Mouse (Mus musculus): ENCODE data around the gene A530084C06Rik. TPM values are rescaled to one million over a fixed set of nuclear protein-coding genes. Genes with fewer than 3 reads are reported as not detected.

A530084C06Rik gene
- polyA plus RNA-seq (2015; fragmentation: Nextera tagmentation; extraction: Ambion mirVana), result not detected in 2 replicates

- Histone ChIP-seq H3K4me1 (peaks cover 30% of the 10 kb centered on the region), H3K27ac (replicated peaks) (peak within 1 kb of the TSS; percentile 20; the same call in 1 of the 2 replicates), H3K36me3 (no peaks in the 10 kb centered on the region), H3K9me3 (replicated peaks) (no peaks in the 10 kb centered on the region), H3K4me3 (replicated peaks) (peak within 1 kb of the TSS; percentile 49), H3K9ac (replicated peaks) (peak within 1 kb of the TSS; percentile 40), H3K27me3 (replicated peaks) (peaks cover 95% of the 10 kb centered on the region), H3K4me2 (peak within 1 kb of the TSS; percentile 99)
- under 1% methylated on average over 84 of the region's 88 CpGs for WGBS
- peak; percentile 66 for ATAC-seq (ENCODE audit: low FRiP score)
Observed at GRCm38 (mm10) chr13:31558521-31559418, at the start of gene A530084C06Rik. A530084C06Rik (minus strand) TSS chr13:31559333.

GRCm38 (mm10) chr13:31603964-31604363 is 44.8 kb upstream of the A530084C06Rik start:
- Histone ChIP-seq H3K27me3 (replicated peaks) (no peaks in the 10 kb centered on the region; the same call in 1 of the 2 replicates), H3K4me3 (replicated peaks) (no peak overlapping the region), H3K9me3 (replicated peaks) (no peaks in the 10 kb centered on the region), H3K4me1 (no peaks in the 10 kb centered on the region), H3K27ac (replicated peaks) (no peak overlapping the region), H3K9ac (replicated peaks) (no peak overlapping the region), H3K36me3 (no peaks in the 10 kb centered on the region), H3K4me2 (no peak overlapping the region)
- ATAC-seq (ENCODE audit: low FRiP score), result no peak
- 59% methylated on average over 6 of the region's 6 CpGs for WGBS

GRCm38 (mm10) chr13:31599576-31599975 is 40.4 kb upstream of the A530084C06Rik start:
- Histone ChIP-seq H3K36me3 (no peaks in the 10 kb centered on the region), H3K4me3 (replicated peaks) (no peak overlapping the region), H3K4me2 (no peak overlapping the region), H3K9me3 (replicated peaks) (no peaks in the 10 kb centered on the region), H3K4me1 (no peaks in the 10 kb centered on the region), H3K27ac (replicated peaks) (no peak overlapping the region), H3K27me3 (replicated peaks) (no peaks in the 10 kb centered on the region), H3K9ac (replicated peaks) (no peak overlapping the region)
- ATAC-seq (ENCODE audit: low FRiP score), result no peak
- 93% methylated on average over 5 of the region's 5 CpGs for WGBS

GRCm38 (mm10) chr13:31587341-31587740 is 28.2 kb upstream of the A530084C06Rik start:
- Histone ChIP-seq H3K27ac (replicated peaks) (no peak overlapping the region), H3K4me2 (no peak overlapping the region), H3K36me3 (no peaks in the 10 kb centered on the region), H3K9ac (replicated peaks) (no peak overlapping the region), H3K9me3 (replicated peaks) (no peaks in the 10 kb centered on the region), H3K4me1 (no peaks in the 10 kb centered on the region), H3K4me3 (replicated peaks) (no peak overlapping the region), H3K27me3 (replicated peaks) (no peaks in the 10 kb centered on the region)
- 83% methylated on average over 5 of the region's 5 CpGs for WGBS
- no peak for ATAC-seq (ENCODE audit: low FRiP score)

- no peak overlapping the region for H3K4me2 ChIP-seq
- no peak for ATAC-seq (ENCODE audit: low FRiP score)
- H3K36me3 ChIP-seq, result no peaks in the 10 kb centered on the region
- H3K9me3 ChIP-seq (replicated peaks), result no peaks in the 10 kb centered on the region
- 78% methylated on average over 9 of the region's 9 CpGs for WGBS
- no peak overlapping the region for H3K4me3 ChIP-seq (replicated peaks)
- H3K27ac ChIP-seq (replicated peaks), result no peak overlapping the region
- H3K27me3 ChIP-seq (replicated peaks), result no peaks in the 10 kb centered on the region
- H3K4me1 ChIP-seq, result peaks cover 4% of the 10 kb centered on the region; the same call in 1 of the 2 replicates
- H3K9ac ChIP-seq (replicated peaks), result no peak overlapping the region
Observed at GRCm38 (mm10) chr13:31579866-31580265, 20.7 kb upstream of the A530084C06Rik start.

GRCm38 (mm10) chr13:31578389-31578788 is 19.3 kb upstream of the A530084C06Rik start:
- no peaks in the 10 kb centered on the region; the same call in 1 of the 2 replicates for H3K27me3 ChIP-seq (replicated peaks)
- no peak overlapping the region for H3K4me2 ChIP-seq
- no peak overlapping the region for H3K9ac ChIP-seq (replicated peaks)
- ATAC-seq (ENCODE audit: low FRiP score), result no peak
- 43% methylated on average over 10 of the region's 10 CpGs for WGBS
- no peak overlapping the region for H3K4me3 ChIP-seq (replicated peaks)
- peaks cover 4% of the 10 kb centered on the region; the same call in 1 of the 2 replicates for H3K4me1 ChIP-seq
- no peak overlapping the region for H3K27ac ChIP-seq (replicated peaks)
- no peaks in the 10 kb centered on the region for H3K9me3 ChIP-seq (replicated peaks)
- no peaks in the 10 kb centered on the region for H3K36me3 ChIP-seq

GRCm38 (mm10) chr13:31577576-31577975 is 18.4 kb upstream of the A530084C06Rik start:
- no peak for ATAC-seq (ENCODE audit: low FRiP score)
- H3K27ac ChIP-seq (replicated peaks), result no peak overlapping the region
- WGBS, result 26% methylated on average over 6 of the region's 6 CpGs

GRCm38 (mm10) chr13:31576696-31577095 is 17.6 kb upstream of the A530084C06Rik start:
- Histone ChIP-seq H3K27me3 (replicated peaks) (no peaks in the 10 kb centered on the region; the same call in 1 of the 2 replicates), H3K4me1 (peaks cover 4% of the 10 kb centered on the region; the same call in 1 of the 2 replicates), H3K4me3 (replicated peaks) (no peak overlapping the region), H3K9me3 (replicated peaks) (no peaks in the 10 kb centered on the region), H3K36me3 (no peaks in the 10 kb centered on the region), H3K4me2 (no peak overlapping the region), H3K27ac (replicated peaks) (no peak overlapping the region), H3K9ac (replicated peaks) (no peak overlapping the region)
- no peak for ATAC-seq (ENCODE audit: low FRiP score)
- 17% methylated on average over 4 of the region's 4 CpGs for WGBS

More at GRCm38 (mm10) chr13:31577576-31577975, 18.4 kb upstream of the A530084C06Rik start:
- no peak overlapping the region for H3K4me3 ChIP-seq (replicated peaks)
- H3K4me1 ChIP-seq, result peaks cover 4% of the 10 kb centered on the region; the same call in 1 of the 2 replicates
- H3K9me3 ChIP-seq (replicated peaks), result no peaks in the 10 kb centered on the region
- no peaks in the 10 kb centered on the region; the same call in 1 of the 2 replicates for H3K27me3 ChIP-seq (replicated peaks)
- no peaks in the 10 kb centered on the region for H3K36me3 ChIP-seq
- H3K9ac ChIP-seq (replicated peaks), result no peak overlapping the region
- H3K4me2 ChIP-seq, result no peak overlapping the region

GRCm38 (mm10) chr13:31574627-31575026 is 15.5 kb upstream of the A530084C06Rik start:
- no peaks in the 10 kb centered on the region; the same call in 1 of the 2 replicates for H3K27me3 ChIP-seq (replicated peaks)
- WGBS, result 80% methylated on average over 3 of the region's 3 CpGs
- H3K4me3 ChIP-seq (replicated peaks), result no peak overlapping the region
- H3K4me1 ChIP-seq, result peaks cover 4% of the 10 kb centered on the region; the same call in 1 of the 2 replicates
- H3K36me3 ChIP-seq, result no peaks in the 10 kb centered on the region
- ATAC-seq (ENCODE audit: low FRiP score), result no peak
- H3K9me3 ChIP-seq (replicated peaks), result no peaks in the 10 kb centered on the region
- no peak overlapping the region for H3K4me2 ChIP-seq
- no peak overlapping the region for H3K27ac ChIP-seq (replicated peaks)
- no peak overlapping the region for H3K9ac ChIP-seq (replicated peaks)

- ATAC-seq (ENCODE audit: low FRiP score), result no peak
- WGBS, result 94% methylated on average over 10 of the region's 10 CpGs
Observed at GRCm38 (mm10) chr13:31572806-31573508, 13.8 kb upstream of the A530084C06Rik start.

GRCm38 (mm10) chr13:31567617-31568294 is 8.6 kb upstream of the A530084C06Rik start:
- WGBS, result 93% methylated on average over 6 of the region's 6 CpGs
- Histone ChIP-seq H3K27me3 (replicated peaks) (peaks cover 30% of the 10 kb centered on the region), H3K9me3 (replicated peaks) (no peaks in the 10 kb centered on the region), H3K4me1 (no peaks in the 10 kb centered on the region), H3K4me2 (no peak overlapping the region), H3K36me3 (no peaks in the 10 kb centered on the region), H3K9ac (replicated peaks) (no peak overlapping the region), H3K27ac (replicated peaks) (no peak overlapping the region), H3K4me3 (replicated peaks) (no peak overlapping the region)
- no peak for ATAC-seq (ENCODE audit: low FRiP score)

More at GRCm38 (mm10) chr13:31572806-31573508, 13.8 kb upstream of the A530084C06Rik start:
- H3K27ac ChIP-seq (replicated peaks), result no peak overlapping the region
- H3K4me2 ChIP-seq, result no peak overlapping the region
- no peaks in the 10 kb centered on the region for H3K36me3 ChIP-seq
- H3K4me1 ChIP-seq, result peaks cover 4% of the 10 kb centered on the region; the same call in 1 of the 2 replicates
- H3K4me3 ChIP-seq (replicated peaks), result no peak overlapping the region
- no peaks in the 10 kb centered on the region; the same call in 1 of the 2 replicates for H3K27me3 ChIP-seq (replicated peaks)
- no peak overlapping the region for H3K9ac ChIP-seq (replicated peaks)
- no peaks in the 10 kb centered on the region for H3K9me3 ChIP-seq (replicated peaks)

Measured in neural tube, embryonic 15.5 days (tissue).